Mouse (Mus musculus): ENCODE measurements around the gene Heatr6.

DNA sequence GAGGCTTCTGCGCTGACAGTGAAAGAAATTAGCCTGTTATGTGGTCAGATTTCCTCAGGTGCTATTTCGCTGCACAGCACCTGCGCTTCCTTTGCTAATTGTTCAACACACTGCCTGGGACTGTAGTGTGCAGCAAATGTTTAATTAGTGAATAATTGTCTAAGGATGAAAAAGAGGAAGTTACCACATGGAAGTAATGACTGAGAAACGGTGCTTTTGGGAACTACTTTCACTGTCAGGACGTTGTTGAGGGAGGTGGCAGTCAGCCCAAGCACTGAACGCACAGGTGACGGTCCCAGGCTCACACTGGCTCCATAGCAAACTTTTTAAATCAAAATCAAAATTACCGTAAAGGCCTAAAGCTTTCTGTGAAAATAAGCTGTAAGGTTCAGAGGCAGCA, 23.3 kb downstream of the Heatr6 start:
- TF ChIP-seq CTCF (IDR thresholded peaks at IDR 0.05; ENCODE audit: extremely low read depth, insufficient read length, insufficient replicate concordance, low read depth, low read length) (no peak), POLR2A (IDR thresholded peaks at IDR 0.05; ENCODE audit: low read depth, low read length) (no peak)

Data from small intestine, adult 2 months (tissue).